Mouse (Mus musculus) midbrain, embryonic 15.5 days (tissue): ENCODE measurements around the gene Dusp8. TPM values are rescaled to one million over a fixed set of nuclear protein-coding genes. Genes with fewer than 3 reads are reported as not detected.

Experiments used
- ATAC-seq: fragments of 200-750 bp; cut with Nextera tagmentation; replicated peaks from 2 replicates; pipeline ENCODE4 v1.8.0; 2017; ENCODE audit warnings: moderate TSS enrichment
- H3K27ac ChIP-seq: fragments of 300-500 bp; sonication (generic); 2 replicates; pipeline ENCODE4 v1.5.1; 2015; ENCODE audit warnings: mild to moderate bottlenecking, inconsistent platforms
- H3K27me3 ChIP-seq: fragments of 300-500 bp; sonication (generic); replicated peaks from 2 replicates; pipeline ENCODE4 v1.6.1; 2015; ENCODE audit warnings: inconsistent platforms
- H3K36me3 ChIP-seq: fragments of 300-500 bp; sonication (generic); replicated peaks from 2 replicates; pipeline ENCODE4 v1.6.1; 2015; ENCODE audit warnings: inconsistent platforms
- H3K4me1 ChIP-seq: fragments of 300-500 bp; sonication (generic); 2 replicates; pipeline ENCODE4 v1.6.1; 2015; ENCODE audit warnings: inconsistent platforms
- H3K4me2 ChIP-seq: fragments of 300-500 bp; sonication (generic); 2 replicates; pipeline ENCODE4 v1.6.1; 2015; ENCODE audit warnings: inconsistent platforms, mild to moderate bottlenecking, moderate library complexity
- H3K4me3 ChIP-seq: fragments of 300-500 bp; sonication (generic); 2 replicates; pipeline ENCODE4 v1.5.1; 2015; ENCODE audit warnings: mild to moderate bottlenecking, inconsistent platforms
- H3K9ac ChIP-seq: fragments of 300-500 bp; sonication (generic); 2 replicates; pipeline ENCODE4 v1.6.1; 2015; ENCODE audit warnings: mild to moderate bottlenecking, inconsistent platforms
- H3K9me3 ChIP-seq: fragments of 300-500 bp; sonication (generic); 2 replicates; pipeline ENCODE4 v1.6.1; 2016; ENCODE audit warnings: inconsistent platforms
- WGBS: fragments of 180-500 bp; shearing (Covaris S2); methylation state at CpG from one replicate; pipeline ENCODE4 v1.1.7; 2015; ENCODE audit warnings: mixed read lengths; 5-methylcytosine and 5-hydroxymethylcytosine counted together
- polyA plus RNA-seq: library from polyadenylated mRNA; unstranded; fragments of >200 nt; fragmentation: Nextera tagmentation; extraction: Ambion mirVana; gene quantifications from 2 replicates; pipeline ENCODE4 v1.2.1, GENCODE M21; 2015

Gene Dusp8
- polyA plus RNA-seq, 1 experiment from 2014 or later, result 135 TPM

DNA sequence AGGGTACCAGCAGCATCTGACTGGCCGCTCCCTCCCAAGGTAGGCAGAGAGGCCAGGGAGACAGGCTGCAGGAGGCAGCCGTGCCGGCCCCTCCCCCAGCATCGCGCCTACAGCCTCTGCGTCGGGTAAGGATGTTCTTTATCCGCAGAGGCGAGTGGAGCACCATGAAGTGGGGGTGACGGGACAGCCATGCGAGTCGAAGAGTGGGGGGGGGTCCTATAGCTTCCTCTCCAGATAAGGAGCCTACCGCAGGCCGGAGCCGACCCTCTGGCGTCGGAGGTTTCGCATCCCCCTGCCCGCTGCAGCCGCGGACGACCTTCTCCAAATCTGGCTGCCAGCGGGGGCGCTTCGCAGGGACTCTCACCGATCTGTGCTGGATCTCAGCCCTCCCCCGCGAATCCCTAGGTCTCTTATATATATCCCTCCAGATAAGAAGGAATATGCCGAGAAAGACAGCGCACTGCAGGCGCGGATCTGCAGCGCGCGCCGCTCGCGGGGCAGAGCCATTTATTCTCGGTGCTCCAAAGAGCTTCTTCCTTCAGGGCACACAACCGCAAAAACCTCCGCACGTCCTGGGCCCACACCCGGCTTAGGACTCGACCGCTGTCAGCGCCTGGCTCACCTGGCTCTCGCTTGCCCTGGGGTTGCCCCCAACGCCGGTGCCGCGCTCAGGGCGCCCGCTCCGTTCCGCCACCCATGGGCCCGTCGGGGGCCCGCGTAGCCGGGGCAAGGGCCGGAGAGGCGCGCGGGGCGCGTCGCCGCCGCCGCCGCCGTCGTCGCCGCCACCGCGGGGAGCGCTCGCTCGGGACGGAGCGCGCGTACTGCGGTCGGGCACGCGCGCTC, 1.1 kb downstream of the Dusp8 start:
- under 1% methylated on average over 85 of the region's 89 CpGs for WGBS

DNA sequence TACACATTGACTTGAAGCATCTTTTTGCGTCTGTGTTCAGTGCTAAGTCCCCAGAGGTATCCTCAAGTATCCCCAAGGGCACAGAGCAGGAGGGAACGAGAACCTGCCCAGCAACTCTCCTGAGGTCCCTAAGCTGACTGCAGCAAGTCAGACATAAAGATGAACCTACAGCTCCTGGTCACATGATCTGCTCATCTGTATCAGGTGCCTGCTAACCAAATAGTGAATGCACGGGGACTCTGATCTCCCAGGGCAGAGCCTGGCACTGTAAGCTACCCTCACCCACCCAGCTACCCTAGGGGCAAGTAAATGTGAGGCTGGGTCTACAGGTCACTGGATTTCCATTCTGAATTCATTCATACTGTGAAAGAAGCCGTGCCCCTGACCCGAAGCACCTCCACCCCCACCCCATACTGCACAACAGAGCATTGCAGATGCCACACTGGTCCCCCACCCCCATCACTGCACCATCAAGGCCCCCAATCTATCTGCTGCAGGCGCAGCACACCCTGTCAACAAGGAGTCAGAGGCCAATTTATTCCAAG, 1.9 kb downstream of the Dusp8 start:
- Histone ChIP-seq H3K4me1 (peaks cover 68% of the 10 kb centered on the region), H3K4me2 (peak overlapping the region; percentile 91), H3K27ac (peak overlapping the region; percentile 97), H3K36me3 (no peaks in the 10 kb centered on the region), H3K9ac (peak overlapping the region; percentile 98), H3K4me3 (peak overlapping the region; percentile 89), H3K9me3 (no peaks in the 10 kb centered on the region), H3K27me3 (no peaks in the 10 kb centered on the region)
- 15% methylated on average over 6 of the region's 6 CpGs for WGBS
- no peak for ATAC-seq

More for the DNA sequence above, 1.1 kb downstream of the Dusp8 start:
- no peaks in the 10 kb centered on the region for H3K36me3 ChIP-seq
- H3K9me3 ChIP-seq, result no peaks in the 10 kb centered on the region
- ATAC-seq, result peak; percentile 31
- H3K27ac ChIP-seq, result peak overlapping the region; percentile 97
- peak overlapping the region; percentile 89 for H3K4me3 ChIP-seq
- H3K27me3 ChIP-seq, result no peaks in the 10 kb centered on the region
- peaks cover 61% of the 10 kb centered on the region for H3K4me1 ChIP-seq
- H3K9ac ChIP-seq, result peak overlapping the region; percentile 98
- H3K4me2 ChIP-seq, result peak overlapping the region; percentile 91

GRCm38 (mm10) chr7:142092991-142093390, 2.7 kb downstream of the Dusp8 start:
- ATAC-seq, result no peak
- WGBS, result 54% methylated on average over 1 of the region's 1 CpGs

GRCm38 (mm10) chr7:142091848-142092247, 3.8 kb downstream of the Dusp8 start:
- peak; percentile 35 for ATAC-seq

More at GRCm38 (mm10) chr7:142092991-142093390, 2.7 kb downstream of the Dusp8 start:
- Histone ChIP-seq H3K27me3 (no peaks in the 10 kb centered on the region), H3K4me2 (peak overlapping the region; percentile 91), H3K27ac (peak overlapping the region; percentile 78), H3K9ac (peak overlapping the region; percentile 98), H3K4me1 (peaks cover 76% of the 10 kb centered on the region), H3K36me3 (peaks cover 3% of the 10 kb centered on the region), H3K9me3 (no peaks in the 10 kb centered on the region), H3K4me3 (peak overlapping the region; percentile 89)

GRCm38 (mm10) chr7:142089648-142090447, 5.8 kb downstream of the Dusp8 start:
- ATAC-seq, result no peak
- no peaks in the 10 kb centered on the region for H3K9me3 ChIP-seq
- peak overlapping the region; percentile 16; the same call in 1 of the 2 replicates for H3K9ac ChIP-seq
- no peaks in the 10 kb centered on the region for H3K27me3 ChIP-seq
- peak overlapping the region; percentile 91 for H3K4me2 ChIP-seq
- peaks cover 29% of the 10 kb centered on the region for H3K36me3 ChIP-seq
- peaks cover 66% of the 10 kb centered on the region for H3K4me1 ChIP-seq
- H3K4me3 ChIP-seq, result no peak overlapping the region
- peak overlapping the region; percentile 77 for H3K27ac ChIP-seq
- WGBS, result 56% methylated on average over 17 of the region's 17 CpGs

More at GRCm38 (mm10) chr7:142091848-142092247, 3.8 kb downstream of the Dusp8 start:
- no peaks in the 10 kb centered on the region for H3K27me3 ChIP-seq
- no peaks in the 10 kb centered on the region for H3K9me3 ChIP-seq
- peak overlapping the region; percentile 89 for H3K4me3 ChIP-seq
- WGBS, result 2% methylated on average over 4 of the region's 4 CpGs
- H3K36me3 ChIP-seq, result peaks cover 14% of the 10 kb centered on the region
- H3K4me1 ChIP-seq, result peaks cover 73% of the 10 kb centered on the region
- peak overlapping the region; percentile 78 for H3K27ac ChIP-seq
- H3K4me2 ChIP-seq, result peak overlapping the region; percentile 91
- H3K9ac ChIP-seq, result peak overlapping the region; percentile 98

DNA sequence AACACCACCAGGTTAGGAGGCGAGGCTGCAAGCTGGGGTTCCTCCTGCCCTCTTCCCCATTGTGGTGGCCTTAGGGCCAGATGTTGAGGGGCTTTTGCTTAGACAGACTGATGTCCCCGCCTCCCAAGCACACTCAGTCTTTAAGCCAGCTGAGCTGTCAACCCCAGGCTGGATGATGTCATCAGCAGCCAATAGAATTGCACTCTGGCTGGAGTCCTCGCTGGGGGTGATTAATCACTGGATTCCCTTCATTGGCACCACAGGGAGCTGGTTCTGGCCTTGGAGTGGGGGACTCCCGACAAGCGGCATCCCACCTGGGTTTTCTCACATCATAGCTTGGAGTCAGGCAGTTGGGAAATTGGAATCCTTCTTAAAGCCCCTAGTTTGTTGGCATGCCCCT, 6.8 kb downstream of the Dusp8 start:
- Histone ChIP-seq H3K27ac (peak overlapping the region; percentile 77), H3K4me2 (peak overlapping the region; percentile 91), H3K9ac (0 out of 2 replicates have a peak overlapping the region, but pooled peaks have one; percentile 25), H3K4me3 (0 out of 2 replicates have a peak overlapping the region, but pooled peaks have one; percentile 0), H3K27me3 (no peaks in the 10 kb centered on the region), H3K9me3 (no peaks in the 10 kb centered on the region), H3K36me3 (peaks cover 39% of the 10 kb centered on the region), H3K4me1 (peaks cover 71% of the 10 kb centered on the region)
- peak; percentile 55 for ATAC-seq
- WGBS, result 2% methylated on average over 5 of the region's 5 CpGs

DNA sequence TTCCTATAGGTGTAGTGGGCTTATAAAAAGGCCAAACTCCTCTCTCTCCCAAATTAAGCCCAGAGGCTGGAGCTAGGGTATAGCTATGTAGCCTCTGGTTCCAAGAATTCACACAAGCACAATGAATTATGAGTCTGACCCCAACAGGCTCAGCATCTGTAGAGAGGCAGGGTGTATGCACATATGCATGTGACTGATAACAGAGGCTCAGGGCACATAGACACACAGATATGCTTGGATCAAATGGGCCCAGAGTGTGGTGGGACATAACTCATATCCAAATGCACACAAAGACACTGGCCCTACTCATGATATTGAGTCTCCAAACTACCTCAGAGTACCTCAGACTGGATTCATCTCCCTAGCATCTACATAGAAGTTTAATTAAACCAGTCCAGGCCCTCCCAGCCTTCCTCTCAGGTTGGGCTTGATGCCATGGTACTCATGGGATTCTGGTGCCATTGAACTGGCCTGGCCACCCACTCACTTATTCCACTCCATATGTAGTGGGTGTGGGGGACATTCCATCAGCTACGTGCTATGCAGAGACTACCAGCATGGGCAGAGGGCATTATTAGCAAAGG, 8.5 kb downstream of the Dusp8 start:
- H3K27ac ChIP-seq, result no peak overlapping the region
- no peak for ATAC-seq
- no peak overlapping the region for H3K4me3 ChIP-seq
- H3K36me3 ChIP-seq, result peaks cover 54% of the 10 kb centered on the region
- peaks cover 57% of the 10 kb centered on the region for H3K4me1 ChIP-seq
- H3K9me3 ChIP-seq, result no peaks in the 10 kb centered on the region
- H3K9ac ChIP-seq, result no peak overlapping the region
- WGBS, result 81% methylated on average over 1 of the region's 1 CpGs
- no peak overlapping the region for H3K4me2 ChIP-seq
- peaks cover 7% of the 10 kb centered on the region; the same call in 1 of the 2 replicates for H3K27me3 ChIP-seq

GRCm38 (mm10) chr7:142086159-142086905, 9.3 kb downstream of the Dusp8 start:
- Histone ChIP-seq H3K36me3 (peaks cover 56% of the 10 kb centered on the region), H3K4me3 (no peak overlapping the region), H3K9me3 (no peaks in the 10 kb centered on the region), H3K27me3 (peaks cover 7% of the 10 kb centered on the region; the same call in 1 of the 2 replicates), H3K27ac (no peak overlapping the region), H3K4me2 (no peak overlapping the region), H3K9ac (no peak overlapping the region), H3K4me1 (peaks cover 49% of the 10 kb centered on the region)
- 90% methylated on average over 4 of the region's 4 CpGs for WGBS
- no peak for ATAC-seq

DNA sequence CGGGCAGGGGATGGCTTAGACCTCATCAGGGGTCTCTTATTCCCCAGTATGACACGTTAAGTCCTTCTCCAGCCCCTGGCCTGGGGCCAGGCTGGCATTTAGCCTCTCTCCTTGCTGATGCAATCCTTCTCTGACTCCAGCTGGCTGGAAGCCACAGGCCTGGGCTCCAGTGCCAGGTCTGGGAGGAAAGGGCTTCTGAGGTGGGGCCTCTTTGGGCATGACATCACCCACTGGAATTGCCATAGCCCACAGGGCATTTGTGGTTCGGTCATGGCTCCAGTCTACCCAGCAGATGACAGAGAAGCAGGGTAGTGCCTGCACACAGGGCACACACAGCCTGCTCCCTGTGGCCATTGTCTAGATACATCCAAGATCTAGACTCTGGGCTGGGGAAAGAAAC, 10.8 kb downstream of the Dusp8 start:
- 36% methylated on average over 3 of the region's 3 CpGs for WGBS
- peaks cover 7% of the 10 kb centered on the region; the same call in 1 of the 2 replicates for H3K27me3 ChIP-seq
- no peak overlapping the region for H3K4me2 ChIP-seq
- no peak overlapping the region for H3K4me3 ChIP-seq
- no peak overlapping the region for H3K9ac ChIP-seq
- H3K4me1 ChIP-seq, result peaks cover 34% of the 10 kb centered on the region
- ATAC-seq, result 0 out of 2 replicates have a peak, but pooled peaks have one; percentile 3
- no peak overlapping the region for H3K27ac ChIP-seq
- H3K9me3 ChIP-seq, result no peaks in the 10 kb centered on the region
- H3K36me3 ChIP-seq, result peaks cover 62% of the 10 kb centered on the region

DNA sequence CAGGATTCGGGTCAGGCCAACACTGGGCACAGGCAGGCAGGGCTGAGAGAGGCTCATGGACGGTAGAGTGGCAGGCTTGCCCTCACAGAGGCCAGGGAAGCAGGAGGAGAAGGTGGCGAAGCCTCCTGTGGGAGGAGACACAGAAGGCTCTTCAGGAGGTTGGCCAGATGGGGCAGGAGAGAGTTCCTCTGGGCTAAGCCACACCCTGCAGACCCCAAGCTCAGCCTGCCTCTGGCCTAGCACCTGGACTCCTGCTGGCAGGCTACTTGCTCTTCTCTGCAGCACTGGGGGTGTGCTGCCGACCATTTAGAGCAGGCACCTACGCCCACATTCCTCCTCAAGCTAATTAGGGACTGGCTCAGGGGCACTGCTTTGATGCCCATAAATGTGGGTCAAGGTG, 11.2 kb downstream of the Dusp8 start:
- Histone ChIP-seq H3K27me3 (peaks cover 7% of the 10 kb centered on the region; the same call in 1 of the 2 replicates), H3K4me1 (peaks cover 30% of the 10 kb centered on the region), H3K9me3 (no peaks in the 10 kb centered on the region), H3K4me3 (no peak overlapping the region), H3K4me2 (no peak overlapping the region), H3K9ac (no peak overlapping the region), H3K27ac (no peak overlapping the region), H3K36me3 (peaks cover 62% of the 10 kb centered on the region)
- peak; percentile 6; the same call in 1 of the 2 replicates for ATAC-seq
- 23% methylated on average over 5 of the region's 5 CpGs for WGBS
